In the genomic region with DNA sequence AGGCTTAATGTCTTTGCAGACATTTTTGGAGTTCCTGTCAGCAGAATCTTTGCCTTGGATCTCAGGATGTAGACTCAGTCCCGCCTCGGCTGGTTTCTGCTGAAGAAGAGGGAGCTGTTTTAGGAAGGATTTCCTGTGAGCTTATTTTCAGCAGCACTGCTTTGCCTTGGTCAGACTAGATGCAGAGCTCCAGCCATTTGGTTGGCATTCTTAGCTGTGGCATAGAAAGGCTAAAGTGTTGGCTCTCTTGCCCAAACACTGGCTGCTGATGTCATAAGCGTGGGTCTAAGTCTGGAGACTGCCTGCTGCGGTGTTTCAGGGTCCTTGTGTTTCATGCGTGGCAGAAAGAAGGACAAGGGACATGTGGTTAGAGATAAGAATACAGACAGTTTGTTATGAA, we compare ENCODE assay signal across 19 mouse cellular contexts.
"Had no signal": no experiment of that assay in that cellular context is flagged by ENCODE, and none has a peak within 500 bp of the region (broad histone marks: within the 10 kb centered on the region; RNA-seq: fewer than 3 reads in every experiment).

No protein-coding gene starts in this region.

- H3K9me3 ChIP-seq: midbrain, embryonic 12.5 days; neural tube, embryonic 13.5 days had no signal

- H3K4me2 ChIP-seq: liver, embryonic 13.5 days; midbrain, embryonic 12.5 days; neural tube, embryonic 13.5 days had no signal

- H3K27ac ChIP-seq: kidney, postnatal 0 days; left cerebral cortex, adult 2 months; liver, embryonic 13.5 days; midbrain, embryonic 12.5 days; neural tube, embryonic 13.5 days; stomach, postnatal 0 days had no signal

- H3K4me1 ChIP-seq: liver, embryonic 13.5 days; neural tube, embryonic 13.5 days had no signal

- DNase-seq: kidney, adult 2 months; kidney, postnatal 25 days; layer of hippocampus, postnatal 36 days; liver, embryonic 13.5 days; lung, adult 2 months; lung, postnatal 14 days; lung, postnatal 4 days; retina, postnatal 1 day; right cerebral cortex, postnatal 4 days; thymus, adult 2 months; thymus, postnatal 14 days; thymus, postnatal 4 days had no signal

- H3K36me3 ChIP-seq: liver, embryonic 13.5 days; midbrain, embryonic 12.5 days; neural tube, embryonic 13.5 days had no signal

- H3K27me3 ChIP-seq: liver, embryonic 13.5 days; midbrain, embryonic 12.5 days; neural tube, embryonic 13.5 days had no signal

- H3K9ac ChIP-seq: liver, embryonic 13.5 days; midbrain, embryonic 12.5 days; neural tube, embryonic 13.5 days had no signal

- ATAC-seq: midbrain, embryonic 16.5 days had no signal

- H3K4me3 ChIP-seq: left cerebral cortex, adult 2 months; liver, embryonic 13.5 days; midbrain, embryonic 12.5 days; myocyte; neural tube, embryonic 13.5 days had no signal
